Comparison of ENCODE assay signal across 18 mouse cellular contexts in genomic region chr4:46884132-46884531, GRCm38 (mm10).
DNase-seq lines count a peak whose midpoint lies in the region; ATAC-seq and TF ChIP-seq lines count a peak whose summit lies in the region.
"Had no signal": no experiment of that assay in that cellular context is flagged by ENCODE, and none has a peak within 500 bp of the region (broad histone marks: within the 10 kb centered on the region; RNA-seq: fewer than 3 reads in every experiment).

No protein-coding gene starts in this region.

- no peaks in the 10 kb centered on the region for H3K36me3 ChIP-seq in hindbrain, embryonic 16.5 days (ENCODE audit: control insufficient read depth, insufficient read depth, low read length)
- no peaks in the 10 kb centered on the region for H3K36me3 ChIP-seq in hindbrain, embryonic 12.5 days
- H3K36me3 ChIP-seq in stomach, embryonic 15.5 days: no peaks in the 10 kb centered on the region
- H3K36me3 ChIP-seq in stomach, postnatal 0 days (ENCODE audit: control insufficient read depth, insufficient read depth, low read length): no peaks in the 10 kb centered on the region
- H3K36me3 ChIP-seq: embryonic facial prominence, embryonic 15.5 days; forebrain, embryonic 10.5 days; limb, embryonic 13.5 days had no signal

- H3K4me3 ChIP-seq in hindbrain, embryonic 16.5 days (ENCODE audit: low read length): no peak overlapping the region
- H3K4me3 ChIP-seq in hindbrain, embryonic 12.5 days: no peak overlapping the region
- no peak overlapping the region for H3K4me3 ChIP-seq in left cerebral cortex, adult 2 months
- H3K4me3 ChIP-seq in stomach, embryonic 15.5 days (replicated peaks): no peak overlapping the region
- H3K4me3 ChIP-seq in stomach, postnatal 0 days (ENCODE audit: low read depth, low read length): no peak overlapping the region
- H3K4me3 ChIP-seq: embryonic facial prominence, embryonic 15.5 days; forebrain, embryonic 10.5 days; limb, embryonic 13.5 days had no signal

- DNase-seq in cerebellum, postnatal 10 days: peak; percentile 66 to 78
- DNase-seq in cerebellum, adult 18-20 months: no peak
- no peak for DNase-seq in left cerebral cortex, adult 2 months (ENCODE audit: extremely low spot score in 1 of 2, low spot score in 2 of 2)
- no peak for DNase-seq in left cerebral cortex, postnatal 36 days (ENCODE audit: low spot score in 2 of 2)
- DNase-seq in stomach, postnatal 0 days (ENCODE audit: low spot score): no peak
- DNase-seq: gastrocnemius, postnatal 10 days; heart, postnatal 14 days; kidney, adult 11 months; layer of hippocampus, postnatal 36 days; thymus, adult 2 months had no signal

- H3K4me1 ChIP-seq in hindbrain, embryonic 16.5 days (ENCODE audit: control insufficient read depth, insufficient read depth, low read depth, low read length): peaks cover 26% of the 10 kb centered on the region
- 0 out of 2 replicates have a peak, but pooled peaks cover 7% of the 10 kb centered on the region for H3K4me1 ChIP-seq in hindbrain, embryonic 12.5 days
- H3K4me1 ChIP-seq in stomach, embryonic 15.5 days: 0 out of 2 replicates have a peak, but pooled peaks cover 6% of the 10 kb centered on the region
- no peaks in the 10 kb centered on the region for H3K4me1 ChIP-seq in stomach, postnatal 0 days (replicated peaks; ENCODE audit: control insufficient read depth, insufficient read depth)

- 48% methylated on average over 7 of the region's 7 CpGs for WGBS in hindbrain, embryonic 16.5 days
- WGBS in hindbrain, embryonic 12.5 days: 77% methylated on average over 7 of the region's 7 CpGs
- WGBS in stomach, embryonic 15.5 days: 49% methylated on average over 7 of the region's 7 CpGs
- 52% methylated on average over 7 of the region's 7 CpGs for whole genome bisulfite sequencing in stomach, postnatal 0 days

- H3K27ac ChIP-seq in hindbrain, embryonic 16.5 days (ENCODE audit: low read depth, low read length): no peak overlapping the region
- no peak overlapping the region for H3K27ac ChIP-seq in hindbrain, embryonic 12.5 days
- H3K27ac ChIP-seq in left cerebral cortex, adult 2 months: peak overlapping the region; percentile 16
- no peak overlapping the region for H3K27ac ChIP-seq in stomach, embryonic 15.5 days
- no peak overlapping the region for H3K27ac ChIP-seq in stomach, postnatal 0 days (replicated peaks)
- H3K27ac ChIP-seq: embryonic facial prominence, embryonic 15.5 days; forebrain, embryonic 10.5 days; limb, embryonic 13.5 days; liver, embryonic 14.5 days had no signal

- H3K27me3 ChIP-seq in hindbrain, embryonic 16.5 days (replicated peaks; ENCODE audit: control insufficient read depth, insufficient read depth, low read length): no peaks in the 10 kb centered on the region
- no peaks in the 10 kb centered on the region for H3K27me3 ChIP-seq in hindbrain, embryonic 12.5 days
- H3K27me3 ChIP-seq in stomach, embryonic 15.5 days (replicated peaks): no peaks in the 10 kb centered on the region
- H3K27me3 ChIP-seq in stomach, postnatal 0 days (ENCODE audit: control insufficient read depth, insufficient read depth, low read length): no peaks in the 10 kb centered on the region
- H3K27me3 ChIP-seq: embryonic facial prominence, embryonic 15.5 days; limb, embryonic 13.5 days had no signal

- TF ChIP-seq EP300 in stomach, postnatal 0 days (optimal IDR thresholded peaks at IDR 0.05): no peak

- no peak overlapping the region for H3K9ac ChIP-seq in hindbrain, embryonic 16.5 days (ENCODE audit: low read depth, low read length)
- no peak overlapping the region for H3K9ac ChIP-seq in hindbrain, embryonic 12.5 days
- H3K9ac ChIP-seq in stomach, embryonic 15.5 days: no peak overlapping the region
- no peak overlapping the region for H3K9ac ChIP-seq in stomach, postnatal 0 days (ENCODE audit: low read length)
- H3K9ac ChIP-seq: embryonic facial prominence, embryonic 15.5 days; limb, embryonic 13.5 days; liver, embryonic 14.5 days had no signal

- H3K4me2 ChIP-seq in hindbrain, embryonic 16.5 days (ENCODE audit: low read length): no peak overlapping the region
- H3K4me2 ChIP-seq in hindbrain, embryonic 12.5 days (replicated peaks): no peak overlapping the region
- no peak overlapping the region for H3K4me2 ChIP-seq in stomach, embryonic 15.5 days
- no peak overlapping the region for H3K4me2 ChIP-seq in stomach, postnatal 0 days (replicated peaks; ENCODE audit: low read depth)
- H3K4me2 ChIP-seq: embryonic facial prominence, embryonic 15.5 days; limb, embryonic 13.5 days had no signal

- intact Hi-C loops in left cerebral cortex, adult 2 months (cut with DNase I): no loop called here
- intact Hi-C loops in left cerebral cortex, postnatal 36 days (cut with DNase I): no loop called here

- H3K9me3 ChIP-seq in hindbrain, embryonic 16.5 days (ENCODE audit: control insufficient read depth, low read length): no peaks in the 10 kb centered on the region
- H3K9me3 ChIP-seq in hindbrain, embryonic 12.5 days (replicated peaks): no peaks in the 10 kb centered on the region
- no peaks in the 10 kb centered on the region for H3K9me3 ChIP-seq in stomach, embryonic 15.5 days
- no peaks in the 10 kb centered on the region for H3K9me3 ChIP-seq in stomach, postnatal 0 days (ENCODE audit: control insufficient read depth, low read length)
- H3K9me3 ChIP-seq: embryonic facial prominence, embryonic 15.5 days; forebrain, embryonic 10.5 days; limb, embryonic 13.5 days had no signal

- peak; percentile 51; the same call in 1 of the 2 replicates for ATAC-seq in hindbrain, embryonic 16.5 days
- ATAC-seq in hindbrain, embryonic 12.5 days (ENCODE audit: low FRiP score): no peak
- peak; percentile 39; the same call in 1 of the 2 replicates for ATAC-seq in stomach, embryonic 15.5 days (ENCODE audit: insufficient read depth, low FRiP score, low read depth)
- ATAC-seq in stomach, postnatal 0 days (ENCODE audit: low FRiP score, low TSS enrichment): no peak
- ATAC-seq: lung, postnatal 0 days had no signal

- TF ChIP-seq CTCF in left cerebral cortex, adult 2 months (IDR thresholded peaks at IDR 0.05): no peak
- TF ChIP-seq CTCF in stomach, postnatal 0 days (IDR thresholded peaks at IDR 0.05; ENCODE audit: low read depth): no peak

Comparison
In these comparisons a context has a peak if more than half of its experiments do, and no peak if none do; other contexts are left out.
1. DNase-seq: peak in cerebellum, postnatal 10 days (2 of 2); none in cerebellum, adult 18-20 months (0 of 2), left cerebral cortex, adult 2 months (0 of 2), left cerebral cortex, postnatal 36 days (0 of 2) and stomach, postnatal 0 days (single experiment).
2. ATAC-seq: peak in hindbrain, embryonic 16.5 days (single experiment) and stomach, embryonic 15.5 days (single experiment); none in hindbrain, embryonic 12.5 days (single experiment) and stomach, postnatal 0 days (single experiment).